Mouse (Mus musculus) G1E (cell line): Measurements from ENCODE around the gene Cdc25a. TPM values are rescaled to one million over a fixed set of nuclear protein-coding genes. Genes with fewer than 3 reads are reported as not detected.

Experiments
- ATAC-seq: 2 replicates; pipeline ENCODE4 v1.8.0; 2016; ENCODE audit warnings: mild to moderate bottlenecking; ENCODE audit not compliant: insufficient number of reproducible peaks, poor library complexity, low FRiP score, severe bottlenecking; ENCODE audit errors: extremely low read depth
- DNase-seq: peaks from one replicate; pipeline ENCODE4 v3.0.0; 2012; ENCODE audit warnings: low spot score
- H3K27me3 ChIP-seq: 2 replicates; pipeline ENCODE4 v1.6.1; 2012; ENCODE audit warnings: mild to moderate bottlenecking, low read length, inconsistent platforms; ENCODE audit not compliant: insufficient read depth
- H3K36me3 ChIP-seq: replicated peaks from 2 replicates; pipeline ENCODE3; 2012; ENCODE audit warnings: mild to moderate bottlenecking, inconsistent platforms
- H3K4me1 ChIP-seq: 2 replicates; pipeline ENCODE4 v1.6.1; 2012; ENCODE audit warnings: low read depth, low read length, inconsistent platforms, mixed read lengths; ENCODE audit not compliant: insufficient read depth
- H3K4me3 ChIP-seq: 2 replicates; pipeline ENCODE4 v1.5.1; 2012; ENCODE audit warnings: low read depth, mild to moderate bottlenecking, inconsistent platforms, low read length, moderate library complexity, mixed read lengths
- H3K9me3 ChIP-seq: replicated peaks from 2 replicates; pipeline ENCODE4 v1.6.1; 2012; ENCODE audit warnings: inconsistent platforms
- CTCF ChIP-seq: IDR thresholded peaks from 2 replicates; pipeline ENCODE4 v1.5.1; 2012; ENCODE audit warnings: low read depth, low read length, inconsistent platforms, mixed read lengths
- GATA1 ChIP-seq: IDR thresholded peaks from 2 replicates; pipeline ENCODE4 v1.6.1; 2012; ENCODE audit warnings: borderline replicate concordance, low read length, inconsistent platforms, mixed read lengths
- GATA2 ChIP-seq: IDR thresholded peaks from 2 replicates; pipeline ENCODE4 v1.6.1; 2012; ENCODE audit warnings: low read depth, low read length, inconsistent platforms, borderline replicate concordance
- POLR2AphosphoS5 ChIP-seq: IDR thresholded peaks from 2 replicates; pipeline ENCODE4 v1.6.1; 2012; ENCODE audit warnings: low read depth, low read length, inconsistent platforms; ENCODE audit not compliant: insufficient replicate concordance
- TAL1 ChIP-seq: conservative IDR thresholded peaks from 2 replicates; pipeline ENCODE4 v1.6.1; 2012; ENCODE audit warnings: low read depth, low read length, inconsistent platforms, mixed read lengths
- polyA plus RNA-seq: library from polyadenylated mRNA; stranded (reverse); fragments of >175 nt; gene quantifications from 2 replicates; pipeline ENCODE4 v1.2.3, GENCODE M21; 2012
- total RNA-seq, 2 experiments: library from RNA; stranded (forward) in 1 of 2; stranded (reverse) in 1 of 2; fragments of 200-1000 nt in 1 of 2; fragments of >200 nt in 1 of 2; fragmentation: Nextera tagmentation in 1 of 2; gene quantifications; 2 replicates each; pipeline ENCODE4 v1.2.3; 2014 to 2017

Gene Cdc25a
- 37.1 and 38.5 TPM in 2 replicates for total RNA-seq (2014; fragmentation: Nextera tagmentation)
- 44.0 and 46.4 TPM in 2 replicates for total RNA-seq (2017)
- 102 and 128 TPM in 2 replicates for polyA plus RNA-seq

DNA sequence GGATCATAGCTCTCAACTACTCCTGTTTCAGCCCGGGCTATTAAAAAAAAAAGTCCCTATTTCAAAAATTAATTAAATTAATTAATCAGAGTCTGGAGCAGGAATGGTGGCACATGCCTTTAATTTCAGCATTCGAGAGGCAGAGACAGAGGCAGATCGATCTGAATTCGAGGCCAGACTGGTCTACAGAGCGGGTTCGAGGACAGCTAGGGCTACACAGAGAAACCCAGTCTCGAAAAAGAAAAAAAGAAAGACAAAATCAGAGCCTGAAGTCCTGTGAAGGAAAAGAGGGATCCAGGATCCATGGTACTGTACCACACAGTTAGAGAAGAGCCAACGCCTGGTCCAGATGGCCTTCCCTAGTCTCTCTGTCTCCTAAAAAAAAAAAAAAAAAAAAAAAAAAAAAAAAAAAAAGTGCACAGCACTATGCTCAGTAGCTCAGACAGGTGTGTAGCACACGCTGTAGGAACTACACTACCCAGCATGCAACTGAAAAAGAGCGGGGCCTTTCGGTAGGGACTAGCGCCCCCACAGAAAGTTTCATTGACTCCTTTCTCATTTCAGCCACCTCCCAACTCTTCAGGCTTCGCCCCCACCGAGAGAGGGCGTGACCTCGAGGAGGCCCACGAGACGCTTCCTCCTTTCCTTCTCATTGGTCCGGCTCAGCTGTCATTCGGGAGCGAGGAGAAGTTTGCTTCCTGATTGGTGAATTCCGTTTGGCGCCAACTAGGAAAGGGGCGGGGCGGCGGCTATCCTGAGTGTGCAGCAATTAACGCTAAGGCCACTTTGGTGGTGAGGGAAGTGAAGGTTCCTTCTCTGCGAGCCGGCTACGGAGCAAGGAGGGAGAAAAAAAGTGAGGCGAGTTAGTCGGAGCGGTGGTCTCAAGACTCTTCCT is at the start of gene Cdc25a:
TSS of gene Cdc25a (plus strand) at position 783 of the 895 bp plus-strand sequence.
- Histone ChIP-seq H3K9me3 (no peaks in the 10 kb centered on the region), H3K4me1 (peaks cover 36% of the 10 kb centered on the region), H3K27me3 (no peaks in the 10 kb centered on the region), H3K4me3 (peak within 1 kb of the TSS; percentile 100), H3K36me3 (peaks cover 33% of the 10 kb centered on the region)
- DNase-seq (peak; percentile 98), ATAC-seq (peak; percentile 99)
- TF ChIP-seq POLR2AphosphoS5 (no peak), TAL1 (no peak), GATA2 (no peak), CTCF (no peak), GATA1 (no peak)

DNA sequence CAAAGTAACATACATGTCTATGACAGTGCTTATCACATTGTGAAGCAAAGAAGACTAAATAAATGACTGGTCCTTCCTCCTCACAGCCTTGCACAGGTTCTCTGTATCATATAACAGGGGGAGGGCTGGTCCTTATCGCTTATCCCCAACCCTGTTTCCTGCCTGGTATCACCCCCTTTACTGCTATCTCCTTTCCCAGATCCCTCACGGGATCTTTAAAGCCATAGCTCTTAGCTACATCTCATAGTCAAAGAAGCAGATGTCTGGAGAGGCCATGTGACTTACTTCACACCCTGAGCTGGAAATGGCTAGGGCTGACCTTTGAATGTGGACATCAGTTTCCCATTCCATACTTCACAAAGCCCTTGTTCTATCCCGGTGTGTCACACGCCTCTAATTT is 49.6 kb upstream of the Cdc25a start:
- TF ChIP-seq TAL1, result peak; percentile 89
- TF ChIP-seq GATA2, result no peak
- no peak for TF ChIP-seq CTCF
- TF ChIP-seq POLR2AphosphoS5, result no peak
- TF ChIP-seq GATA1, result no peak
- H3K4me3 ChIP-seq, result no peak overlapping the region
- H3K4me1 ChIP-seq, result peaks cover 31% of the 10 kb centered on the region
- no peaks in the 10 kb centered on the region for H3K9me3 ChIP-seq
- H3K36me3 ChIP-seq, result peaks cover 13% of the 10 kb centered on the region
- peak; percentile 49 for DNase-seq
- no peaks in the 10 kb centered on the region for H3K27me3 ChIP-seq
- peak; percentile 95 for ATAC-seq

DNA sequence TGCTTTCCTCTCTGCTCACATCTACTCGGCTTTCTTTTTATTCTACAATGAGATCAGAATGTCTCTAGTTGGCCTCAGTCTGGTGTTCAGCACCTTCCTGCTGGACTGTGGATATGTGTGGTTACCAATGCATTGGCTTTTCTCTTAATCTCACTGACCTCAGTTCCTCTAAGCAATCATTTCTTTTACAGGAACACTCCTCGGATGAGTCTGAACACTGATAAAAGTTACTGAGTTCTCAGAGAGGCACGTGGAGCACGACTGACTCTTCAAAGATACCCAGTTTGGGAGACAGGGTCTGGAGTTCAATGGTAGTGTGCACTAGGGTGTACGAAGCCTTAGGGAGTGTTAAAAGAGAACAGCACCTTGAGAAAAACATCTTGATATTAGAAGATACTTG is 49.2 kb upstream of the Cdc25a start:
- TF ChIP-seq CTCF (no peak), GATA1 (no peak), TAL1 (no peak), POLR2AphosphoS5 (no peak), GATA2 (no peak)
- Histone ChIP-seq H3K4me3 (no peak overlapping the region), H3K9me3 (no peaks in the 10 kb centered on the region), H3K4me1 (peaks cover 31% of the 10 kb centered on the region), H3K27me3 (no peaks in the 10 kb centered on the region), H3K36me3 (peaks cover 14% of the 10 kb centered on the region)
- ATAC-seq, result peak; percentile 59
- no peak for DNase-seq

DNA sequence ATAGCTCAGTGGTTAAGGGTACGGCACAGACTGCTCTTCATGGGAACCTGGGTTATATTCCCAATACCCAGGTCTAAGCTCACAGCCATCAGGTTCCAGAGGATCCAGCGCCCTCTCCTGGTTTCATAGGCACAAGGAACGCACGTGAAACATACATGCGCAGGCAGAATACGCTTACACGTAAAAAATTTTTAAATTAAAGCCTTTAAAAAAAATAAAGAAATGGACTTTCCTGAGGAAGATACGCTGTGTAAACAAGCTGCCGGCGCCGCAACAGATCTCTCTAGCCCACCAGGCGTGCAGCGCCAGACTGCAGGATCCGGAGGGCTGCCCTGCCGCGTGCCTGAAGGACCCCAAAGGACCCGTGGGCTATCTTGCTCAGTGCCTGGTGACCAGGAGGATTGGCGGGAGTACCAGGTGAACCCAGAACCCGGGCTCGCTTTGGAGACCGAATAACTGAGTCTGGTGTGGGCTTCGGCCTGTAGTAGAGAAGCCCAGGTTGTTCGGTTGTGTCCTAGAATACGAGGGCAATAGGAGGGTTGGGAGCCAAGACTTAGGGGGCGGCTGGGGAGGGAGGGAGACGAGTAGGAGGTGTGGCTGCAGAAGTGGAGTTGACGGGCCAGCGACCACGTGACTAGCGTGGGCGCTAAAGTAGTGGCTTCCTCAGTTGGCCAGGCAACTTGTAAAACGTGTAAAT is 42.8 kb upstream of the Cdc25a start, which contains the start of gene Nme6:
TSS of gene Nme6 (plus strand) at position 359 of the 697 bp plus-strand sequence.
- DNase-seq (peak; percentile 74), ATAC-seq (peak; percentile 90)
- H3K27me3 ChIP-seq, result no peaks in the 10 kb centered on the region
- peak within 1 kb of the TSS; percentile 74 for H3K4me3 ChIP-seq
- TF ChIP-seq TAL1 (no peak), GATA2 (no peak), GATA1 (no peak), POLR2AphosphoS5 (no peak), CTCF (peak; percentile 41)
- H3K9me3 ChIP-seq, result no peaks in the 10 kb centered on the region
- peaks cover 24% of the 10 kb centered on the region for H3K4me1 ChIP-seq
- H3K36me3 ChIP-seq, result peaks cover 35% of the 10 kb centered on the region

DNA sequence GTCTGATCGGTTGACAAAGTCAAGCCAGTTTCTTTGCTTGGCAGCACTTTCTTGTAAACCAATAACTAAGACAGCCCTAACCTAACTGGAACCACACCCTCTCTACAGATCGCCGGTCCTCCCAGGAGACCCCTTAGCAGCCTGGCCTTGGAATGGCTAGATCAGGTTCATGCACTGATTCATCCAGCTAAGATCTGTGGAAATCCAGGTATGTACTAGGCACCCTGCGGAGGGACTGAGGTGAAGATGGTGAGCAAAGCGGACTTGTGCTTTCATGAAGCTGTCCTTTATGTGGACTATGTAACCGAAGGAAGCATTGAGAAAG is 42.3 kb upstream of the Cdc25a start:
- Histone ChIP-seq H3K4me3 (peak overlapping the region; percentile 74), H3K36me3 (peaks cover 31% of the 10 kb centered on the region), H3K4me1 (peaks cover 22% of the 10 kb centered on the region), H3K27me3 (no peaks in the 10 kb centered on the region), H3K9me3 (no peaks in the 10 kb centered on the region)
- no peak for DNase-seq
- ATAC-seq, result no peak
- TF ChIP-seq POLR2AphosphoS5 (no peak), TAL1 (no peak), GATA1 (no peak), GATA2 (no peak), CTCF (no peak)

DNA sequence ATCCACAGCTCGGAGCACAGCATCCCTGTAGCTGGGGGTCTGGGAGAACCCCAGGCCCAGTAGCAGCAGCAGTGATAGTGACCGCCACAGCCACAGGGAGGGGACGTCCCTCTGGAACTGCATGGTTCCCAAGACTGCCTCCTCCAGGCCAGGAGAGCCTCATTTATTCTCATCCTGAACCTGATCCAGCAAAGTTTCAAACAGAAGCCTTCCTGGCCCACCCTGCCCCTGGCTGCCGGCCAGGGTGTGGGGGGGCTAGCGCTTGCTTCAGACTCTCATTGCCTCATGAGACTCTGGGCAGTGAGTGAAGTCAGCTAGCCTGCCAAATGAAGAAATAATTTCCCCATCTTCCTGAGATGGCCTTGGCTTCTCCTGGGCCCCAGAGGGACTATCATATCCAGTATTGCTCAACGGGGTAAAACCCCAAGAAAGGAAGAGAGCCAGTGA is 26.0 kb upstream of the Cdc25a start, which contains the start of gene Camp:
TSS of gene Camp (minus strand) at position 306 of the 447 bp plus-strand sequence.
- TF ChIP-seq GATA1, result no peak
- no peak for TF ChIP-seq TAL1
- no peaks in the 10 kb centered on the region for H3K9me3 ChIP-seq
- no peak for DNase-seq
- H3K4me3 ChIP-seq, result no peak within 1 kb of the TSS
- H3K36me3 ChIP-seq, result peaks cover 1% of the 10 kb centered on the region
- peaks cover 10% of the 10 kb centered on the region for H3K27me3 ChIP-seq
- peaks cover 4% of the 10 kb centered on the region; the same call in 1 of the 2 replicates for H3K4me1 ChIP-seq
- no peak for ATAC-seq
